Mouse (Mus musculus): ENCODE results near the gene Pax8. TPM values are rescaled to one million over a fixed set of nuclear protein-coding genes. Genes with fewer than 3 reads are reported as not detected.

The Pax8 gene
- not detected in 2 replicates for polyA plus RNA-seq (2014; fragmentation: Nextera tagmentation; extraction: Ambion mirVana)

GRCm38 (mm10) chr2:24475420-24475819 lies at the start of gene Pax8:
TSS of gene Pax8 (minus strand) at chr2:24475599.
- DNase-seq (ENCODE audit: low spot score) (no peak), ATAC-seq (ENCODE audit: insufficient number of reproducible peaks, low FRiP score, low TSS enrichment, low read depth) (no peak)
- Histone ChIP-seq H3K9ac (ENCODE audit: low read length) (no peak within 1 kb of the TSS), H3K4me1 (ENCODE audit: control insufficient read depth, insufficient read depth, low read length) (peaks cover 6% of the 10 kb centered on the region; the same call in 1 of the 2 replicates), H3K36me3 (ENCODE audit: control insufficient read depth, insufficient read depth, low read length) (no peaks in the 10 kb centered on the region), H3K27ac (replicated peaks; ENCODE audit: low read depth, low read length) (no peak within 1 kb of the TSS), H3K9me3 (ENCODE audit: control insufficient read depth, low read length) (no peaks in the 10 kb centered on the region), H3K27me3 (ENCODE audit: control insufficient read depth, insufficient read depth, low read length) (peaks cover 52% of the 10 kb centered on the region), H3K4me3 (ENCODE audit: low read depth, low read length) (no peak within 1 kb of the TSS), H3K4me2 (ENCODE audit: low read depth, severe bottlenecking) (no peak within 1 kb of the TSS)
- WGBS, result 12% methylated on average over 9 of the region's 9 CpGs

GRCm38 (mm10) chr2:24521430-24522226 lies 46.2 kb upstream of the Pax8 start:
- ATAC-seq (ENCODE audit: insufficient number of reproducible peaks, low FRiP score, low TSS enrichment, low read depth) (peak; percentile 87), DNase-seq (ENCODE audit: low spot score) (peak; percentile 85)
- WGBS, result under 1% methylated on average over 33 of the region's 33 CpGs
- H3K4me2 ChIP-seq (ENCODE audit: low read depth, severe bottlenecking), result peak overlapping the region; percentile 70
- 0 out of 2 replicates have a peak overlapping the region, but pooled peaks have one; percentile 45 for H3K27ac ChIP-seq (replicated peaks; ENCODE audit: low read depth, low read length)
- H3K36me3 ChIP-seq (ENCODE audit: control insufficient read depth, insufficient read depth, low read length), result no peaks in the 10 kb centered on the region
- H3K4me3 ChIP-seq (ENCODE audit: low read depth, low read length), result peak overlapping the region; percentile 32
- no peaks in the 10 kb centered on the region for H3K27me3 ChIP-seq (ENCODE audit: control insufficient read depth, insufficient read depth, low read length)
- peak overlapping the region; percentile 34 for H3K9ac ChIP-seq (ENCODE audit: low read length)
- no peaks in the 10 kb centered on the region for H3K9me3 ChIP-seq (ENCODE audit: control insufficient read depth, low read length)
- 0 out of 2 replicates have a peak, but pooled peaks cover 3% of the 10 kb centered on the region for H3K4me1 ChIP-seq (ENCODE audit: control insufficient read depth, insufficient read depth, low read length)

- ATAC-seq (ENCODE audit: insufficient number of reproducible peaks, low FRiP score, low TSS enrichment, low read depth), result no peak
- H3K9ac ChIP-seq (ENCODE audit: low read length), result 0 out of 2 replicates have a peak overlapping the region, but pooled peaks have one; percentile 17
- peak; percentile 23 for DNase-seq (ENCODE audit: low spot score)
Measured at GRCm38 (mm10) chr2:24520576-24521272, 45.3 kb upstream of the Pax8 start.

GRCm38 (mm10) chr2:24516946-24517345 lies 41.5 kb upstream of the Pax8 start:
- H3K27ac ChIP-seq (replicated peaks; ENCODE audit: low read depth, low read length), result no peak overlapping the region
- no peak overlapping the region for H3K9ac ChIP-seq (ENCODE audit: low read length)
- H3K27me3 ChIP-seq (ENCODE audit: control insufficient read depth, insufficient read depth, low read length), result no peaks in the 10 kb centered on the region
- ATAC-seq (ENCODE audit: insufficient number of reproducible peaks, low FRiP score, low TSS enrichment, low read depth) (no peak), DNase-seq (ENCODE audit: low spot score) (no peak)
- no peaks in the 10 kb centered on the region for H3K36me3 ChIP-seq (ENCODE audit: control insufficient read depth, insufficient read depth, low read length)
- no peaks in the 10 kb centered on the region for H3K9me3 ChIP-seq (ENCODE audit: control insufficient read depth, low read length)
- 86% methylated on average over 3 of the region's 3 CpGs for WGBS
- no peak overlapping the region for H3K4me2 ChIP-seq (ENCODE audit: low read depth, severe bottlenecking)
- H3K4me1 ChIP-seq (ENCODE audit: control insufficient read depth, insufficient read depth, low read length), result 0 out of 2 replicates have a peak, but pooled peaks cover 3% of the 10 kb centered on the region
- no peak overlapping the region for H3K4me3 ChIP-seq (ENCODE audit: low read depth, low read length)

More at GRCm38 (mm10) chr2:24520576-24521272, 45.3 kb upstream of the Pax8 start:
- Histone ChIP-seq H3K27ac (replicated peaks; ENCODE audit: low read depth, low read length) (no peak overlapping the region), H3K9me3 (ENCODE audit: control insufficient read depth, low read length) (no peaks in the 10 kb centered on the region), H3K27me3 (ENCODE audit: control insufficient read depth, insufficient read depth, low read length) (no peaks in the 10 kb centered on the region), H3K4me3 (ENCODE audit: low read depth, low read length) (peak overlapping the region; percentile 32), H3K36me3 (ENCODE audit: control insufficient read depth, insufficient read depth, low read length) (no peaks in the 10 kb centered on the region), H3K4me1 (ENCODE audit: control insufficient read depth, insufficient read depth, low read length) (0 out of 2 replicates have a peak, but pooled peaks cover 3% of the 10 kb centered on the region), H3K4me2 (ENCODE audit: low read depth, severe bottlenecking) (peak overlapping the region; percentile 70; the same call in 1 of the 2 replicates)
- 35% methylated on average over 9 of the region's 9 CpGs for WGBS

GRCm38 (mm10) chr2:24507359-24507758 lies 32.0 kb upstream of the Pax8 start:
- no peaks in the 10 kb centered on the region for H3K27me3 ChIP-seq (ENCODE audit: control insufficient read depth, insufficient read depth, low read length)
- ATAC-seq (ENCODE audit: insufficient number of reproducible peaks, low FRiP score, low TSS enrichment, low read depth) (no peak), DNase-seq (ENCODE audit: low spot score) (no peak)
- no peak overlapping the region for H3K4me2 ChIP-seq (ENCODE audit: low read depth, severe bottlenecking)
- no peak overlapping the region for H3K9ac ChIP-seq (ENCODE audit: low read length)
- H3K4me3 ChIP-seq (ENCODE audit: low read depth, low read length), result no peak overlapping the region
- H3K36me3 ChIP-seq (ENCODE audit: control insufficient read depth, insufficient read depth, low read length), result no peaks in the 10 kb centered on the region
- no peaks in the 10 kb centered on the region for H3K4me1 ChIP-seq (ENCODE audit: control insufficient read depth, insufficient read depth, low read length)
- 90% methylated on average over 3 of the region's 3 CpGs for WGBS
- H3K27ac ChIP-seq (replicated peaks; ENCODE audit: low read depth, low read length), result no peak overlapping the region
- H3K9me3 ChIP-seq (ENCODE audit: control insufficient read depth, low read length), result no peaks in the 10 kb centered on the region

- Histone ChIP-seq H3K27ac (replicated peaks; ENCODE audit: low read depth, low read length) (no peak overlapping the region), H3K36me3 (ENCODE audit: control insufficient read depth, insufficient read depth, low read length) (no peaks in the 10 kb centered on the region), H3K9ac (ENCODE audit: low read length) (no peak overlapping the region), H3K4me3 (ENCODE audit: low read depth, low read length) (no peak overlapping the region), H3K4me1 (ENCODE audit: control insufficient read depth, insufficient read depth, low read length) (no peaks in the 10 kb centered on the region), H3K27me3 (ENCODE audit: control insufficient read depth, insufficient read depth, low read length) (no peaks in the 10 kb centered on the region), H3K9me3 (ENCODE audit: control insufficient read depth, low read length) (no peaks in the 10 kb centered on the region), H3K4me2 (ENCODE audit: low read depth, severe bottlenecking) (no peak overlapping the region)
- no peak for DNase-seq (ENCODE audit: low spot score)
- ATAC-seq (ENCODE audit: insufficient number of reproducible peaks, low FRiP score, low TSS enrichment, low read depth), result no peak
- 58% methylated on average over 5 of the region's 5 CpGs for WGBS
Measured at GRCm38 (mm10) chr2:24502963-24503471, 27.6 kb upstream of the Pax8 start.

- H3K9me3 ChIP-seq (ENCODE audit: control insufficient read depth, low read length), result no peaks in the 10 kb centered on the region
- H3K4me2 ChIP-seq (ENCODE audit: low read depth, severe bottlenecking), result no peak overlapping the region
- no peak for ATAC-seq (ENCODE audit: insufficient number of reproducible peaks, low FRiP score, low TSS enrichment, low read depth)
- no peak overlapping the region for H3K9ac ChIP-seq (ENCODE audit: low read length)
- no peaks in the 10 kb centered on the region for H3K4me1 ChIP-seq (ENCODE audit: control insufficient read depth, insufficient read depth, low read length)
- no peaks in the 10 kb centered on the region for H3K27me3 ChIP-seq (ENCODE audit: control insufficient read depth, insufficient read depth, low read length)
- 81% methylated on average over 2 of the region's 2 CpGs for WGBS
- H3K36me3 ChIP-seq (ENCODE audit: control insufficient read depth, insufficient read depth, low read length), result no peaks in the 10 kb centered on the region
- H3K27ac ChIP-seq (replicated peaks; ENCODE audit: low read depth, low read length), result no peak overlapping the region
- no peak for DNase-seq (ENCODE audit: low spot score)
- no peak overlapping the region for H3K4me3 ChIP-seq (ENCODE audit: low read depth, low read length)
Measured at GRCm38 (mm10) chr2:24500921-24501320, 25.5 kb upstream of the Pax8 start.

- Histone ChIP-seq H3K4me1 (ENCODE audit: control insufficient read depth, insufficient read depth, low read length) (no peaks in the 10 kb centered on the region), H3K9ac (ENCODE audit: low read length) (no peak overlapping the region), H3K4me3 (ENCODE audit: low read depth, low read length) (no peak overlapping the region), H3K4me2 (ENCODE audit: low read depth, severe bottlenecking) (no peak overlapping the region), H3K36me3 (ENCODE audit: control insufficient read depth, insufficient read depth, low read length) (no peaks in the 10 kb centered on the region), H3K9me3 (ENCODE audit: control insufficient read depth, low read length) (no peaks in the 10 kb centered on the region), H3K27ac (replicated peaks; ENCODE audit: low read depth, low read length) (no peak overlapping the region), H3K27me3 (ENCODE audit: control insufficient read depth, insufficient read depth, low read length) (no peaks in the 10 kb centered on the region)
- DNase-seq (ENCODE audit: low spot score), result no peak
- no peak for ATAC-seq (ENCODE audit: insufficient number of reproducible peaks, low FRiP score, low TSS enrichment, low read depth)
- 38% methylated on average over 6 of the region's 6 CpGs for WGBS
Measured at GRCm38 (mm10) chr2:24490564-24490963, 15.2 kb upstream of the Pax8 start.
